In genomic region chrX:157818207-157818920, GRCm38 (mm10) we compare ENCODE assay signal across 9 mouse cellular contexts. TPM values are rescaled to one million over a fixed set of nuclear protein-coding genes. Genes with fewer than 3 reads are reported as not detected.
DNase-seq lines count a peak whose midpoint lies in the region; ATAC-seq and TF ChIP-seq lines count a peak whose summit lies in the region.
"Had no signal": no experiment of that assay in that cellular context is flagged by ENCODE, and none has a peak within 500 bp of the region (broad histone marks: within the 10 kb centered on the region; RNA-seq: fewer than 3 reads in every experiment).

Gene Klhl34, plus strand, starts transcription at chrX:157818435.

- H3K27ac ChIP-seq in forebrain, embryonic 12.5 days = no peak within 1 kb of the TSS
- no peak within 1 kb of the TSS for H3K27ac ChIP-seq in hindbrain, embryonic 16.5 days (ENCODE audit: low read depth, low read length)
- no peak within 1 kb of the TSS for H3K27ac ChIP-seq in midbrain, postnatal 0 days (ENCODE audit: low read depth, low read length)

- H3K36me3 ChIP-seq in forebrain, embryonic 12.5 days (replicated peaks) = no peaks in the 10 kb centered on the region
- H3K36me3 ChIP-seq in hindbrain, embryonic 16.5 days (ENCODE audit: control insufficient read depth, insufficient read depth, low read length) = no peaks in the 10 kb centered on the region
- no peaks in the 10 kb centered on the region for H3K36me3 ChIP-seq in midbrain, postnatal 0 days (ENCODE audit: insufficient read depth, low read length)

- no peak for TF ChIP-seq CTCF in midbrain, postnatal 0 days (IDR thresholded peaks at IDR 0.05)

- no peaks in the 10 kb centered on the region for H3K9me3 ChIP-seq in forebrain, embryonic 12.5 days
- no peaks in the 10 kb centered on the region for H3K9me3 ChIP-seq in hindbrain, embryonic 16.5 days (ENCODE audit: control insufficient read depth, low read length)
- H3K9me3 ChIP-seq in midbrain, postnatal 0 days (ENCODE audit: low read length) = no peaks in the 10 kb centered on the region

- peak within 1 kb of the TSS; percentile 21 for H3K4me3 ChIP-seq in forebrain, embryonic 12.5 days (replicated peaks)
- H3K4me3 ChIP-seq in hindbrain, embryonic 16.5 days (ENCODE audit: low read length) = peak within 1 kb of the TSS; percentile 8
- peak within 1 kb of the TSS; percentile 12; the same call in 1 of the 2 replicates for H3K4me3 ChIP-seq in midbrain, postnatal 0 days (ENCODE audit: low read depth, low read length)
- H3K4me3 ChIP-seq: erythroblast, embryonic 14.5 days had no signal

- peak within 1 kb of the TSS; percentile 48 for H3K4me2 ChIP-seq in forebrain, embryonic 12.5 days
- peak within 1 kb of the TSS; percentile 52 for H3K4me2 ChIP-seq in hindbrain, embryonic 16.5 days (ENCODE audit: low read length)
- H3K4me2 ChIP-seq in midbrain, postnatal 0 days (ENCODE audit: low read depth, low read length, poor library complexity, severe bottlenecking) = peak within 1 kb of the TSS; percentile 44

- DNase-seq in frontal cortex, postnatal 14 days (ENCODE audit: low spot score in 2 of 2) = no peak
- peak; percentile 60 for DNase-seq in ZHBTc4 (ENCODE audit: low read depth, low spot score)
- DNase-seq in midbrain, postnatal 0 days (ENCODE audit: low spot score) = peak; percentile 11
- DNase-seq in left cerebral cortex, adult 9 months (ENCODE audit: low spot score in 2 of 2) = no peak

- 44% methylated on average over 28 of the region's 28 CpGs for WGBS in forebrain, embryonic 12.5 days
- WGBS in hindbrain, embryonic 16.5 days = 39% methylated on average over 28 of the region's 28 CpGs
- WGBS in midbrain, postnatal 0 days = 48% methylated on average over 28 of the region's 28 CpGs

- H3K27me3 ChIP-seq in forebrain, embryonic 12.5 days = peaks cover 43% of the 10 kb centered on the region
- no peaks in the 10 kb centered on the region for H3K27me3 ChIP-seq in hindbrain, embryonic 16.5 days (replicated peaks; ENCODE audit: control insufficient read depth, insufficient read depth, low read length)
- no peaks in the 10 kb centered on the region for H3K27me3 ChIP-seq in midbrain, postnatal 0 days (ENCODE audit: insufficient read depth, low read length)

- H3K9ac ChIP-seq in forebrain, embryonic 12.5 days = no peak within 1 kb of the TSS
- H3K9ac ChIP-seq in hindbrain, embryonic 16.5 days (ENCODE audit: low read depth, low read length) = no peak within 1 kb of the TSS
- H3K9ac ChIP-seq in midbrain, postnatal 0 days (replicated peaks; ENCODE audit: low read length, poor library complexity, severe bottlenecking) = peak within 1 kb of the TSS; percentile 24; the same call in 1 of the 2 replicates

- peaks cover 8% of the 10 kb centered on the region; the same call in 1 of the 2 replicates for H3K4me1 ChIP-seq in forebrain, embryonic 12.5 days
- H3K4me1 ChIP-seq in hindbrain, embryonic 16.5 days (ENCODE audit: control insufficient read depth, insufficient read depth, low read depth, low read length) = no peaks in the 10 kb centered on the region
- no peaks in the 10 kb centered on the region for H3K4me1 ChIP-seq in midbrain, postnatal 0 days (ENCODE audit: insufficient read depth, low read length)

- ATAC-seq in frontal cortex, adult (ENCODE audit: low TSS enrichment) = peak; percentile 11; the same call in 1 of the 2 replicates
- ATAC-seq in forebrain, embryonic 12.5 days (ENCODE audit: low FRiP score) = peak; percentile 37; the same call in 1 of the 2 replicates
- 0 out of 2 replicates have a peak, but pooled peaks have one; percentile 13 for ATAC-seq in hindbrain, embryonic 16.5 days
- ATAC-seq in midbrain, postnatal 0 days (ENCODE audit: low FRiP score) = peak; percentile 29
- no peak for ATAC-seq in CD4-positive, CD25-positive, alpha-beta regulatory T cell, adult 4 months

RNA-seq across cellular contexts. Expression of gene Klhl34, which starts in this region (rescaled TPM):
- 1.4 and 2.0 TPM in 2 replicates for polyA plus RNA-seq in forebrain, embryonic 12.5 days (2016; fragmentation: Nextera tagmentation; extraction: Ambion mirVana)
- 1.6 and 2.5 TPM in 2 replicates for polyA plus RNA-seq in hindbrain, embryonic 16.5 days (2015; fragmentation: Nextera tagmentation; extraction: Ambion mirVana)
- not detected in 2 replicates for total RNA-seq in midbrain, postnatal 0 days (2014; rRNA removed)
- 0.83 and 1.3 TPM in 2 replicates for polyA plus RNA-seq in midbrain, postnatal 0 days (2015; fragmentation: Nextera tagmentation; extraction: Ambion mirVana)
- polyA plus RNA-seq in CD4-positive, CD25-positive, alpha-beta regulatory T cell, adult 4 months (2017; shearing (Covaris generic)) = not detected
- polyA plus RNA-seq: erythroblast, embryonic 14.5 days had no signal

Comparison
In these comparisons a context has a peak if more than half of its experiments do, and no peak if none do; other contexts are left out.
1. DNase-seq: peak in ZHBTc4 (single experiment) and midbrain, postnatal 0 days (single experiment); none in frontal cortex, postnatal 14 days (0 of 2) and left cerebral cortex, adult 9 months (0 of 2).
2. Peak in every context shown above with its lines, with median percentiles within 50 percentile points of each other: H3K4me2 ChIP-seq and H3K4me3 ChIP-seq.